Mouse (Mus musculus): ENCODE data around the gene Pdxp. TPM values are rescaled to one million over a fixed set of nuclear protein-coding genes. Genes with fewer than 3 reads are reported as not detected.

Gene Pdxp
- polyA plus RNA-seq (2012; rRNA removed): 3.5 and 4.2 TPM in 2 replicates

DNA sequence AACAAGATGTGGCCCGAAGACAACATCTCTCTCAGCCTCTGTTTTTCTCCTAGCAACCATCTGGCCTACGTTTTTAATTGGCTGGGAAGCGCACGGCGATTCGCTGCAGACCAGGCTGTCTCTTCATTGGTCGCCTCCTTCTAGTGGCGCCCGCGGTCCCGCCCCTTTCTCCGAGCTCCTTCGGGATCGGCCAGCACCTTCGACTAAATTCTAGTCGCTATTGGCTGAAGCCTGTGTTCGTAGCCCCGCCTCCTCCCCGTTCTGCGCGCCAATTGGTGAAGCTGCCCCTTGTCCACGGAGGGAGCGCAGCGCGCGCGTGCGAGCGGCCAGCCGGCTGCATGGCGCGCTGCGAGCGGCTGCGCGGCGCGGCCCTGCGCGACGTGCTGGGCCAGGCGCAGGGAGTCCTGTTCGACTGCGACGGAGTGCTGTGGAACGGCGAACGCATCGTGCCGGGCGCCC lies at the start of gene Pdxp:
Pdxp (plus strand) TSS at position 288 of the 459 bp plus-strand sequence.
- Histone ChIP-seq H3K4me3 (replicated peaks; ENCODE audit: extremely low read depth, low read depth, low read length) (peak within 1 kb of the TSS; percentile 36), H3K4me1 (ENCODE audit: control insufficient read depth, insufficient read depth, low read length) (no peaks in the 10 kb centered on the region; the same call in 1 of the 2 replicates)
- DNase-seq: peak; percentile 74
- WGBS: under 1% methylated on average over 51 of the region's 51 CpGs
- TF ChIP-seq POLR2A (IDR thresholded peaks at IDR 0.05; ENCODE audit: borderline replicate concordance, extremely low read depth, low read depth, low read length) (peak; percentile 23; the same call in 1 of the 2 replicates), CTCF (IDR thresholded peaks at IDR 0.05; ENCODE audit: insufficient read depth, low read length) (no peak)

GRCm38 (mm10) chr15:78868398-78868797 lies 45.3 kb upstream of the Pdxp start:
- peak; percentile 55 for DNase-seq
- WGBS: 13% methylated on average over 9 of the region's 9 CpGs
- H3K4me1 ChIP-seq (ENCODE audit: control insufficient read depth, insufficient read depth, low read length): peaks cover 13% of the 10 kb centered on the region
- no peak overlapping the region for H3K4me3 ChIP-seq (replicated peaks; ENCODE audit: extremely low read depth, low read depth, low read length)
- TF ChIP-seq CTCF (IDR thresholded peaks at IDR 0.05; ENCODE audit: insufficient read depth, low read length) (no peak), POLR2A (IDR thresholded peaks at IDR 0.05; ENCODE audit: borderline replicate concordance, extremely low read depth, low read depth, low read length) (no peak)

DNA sequence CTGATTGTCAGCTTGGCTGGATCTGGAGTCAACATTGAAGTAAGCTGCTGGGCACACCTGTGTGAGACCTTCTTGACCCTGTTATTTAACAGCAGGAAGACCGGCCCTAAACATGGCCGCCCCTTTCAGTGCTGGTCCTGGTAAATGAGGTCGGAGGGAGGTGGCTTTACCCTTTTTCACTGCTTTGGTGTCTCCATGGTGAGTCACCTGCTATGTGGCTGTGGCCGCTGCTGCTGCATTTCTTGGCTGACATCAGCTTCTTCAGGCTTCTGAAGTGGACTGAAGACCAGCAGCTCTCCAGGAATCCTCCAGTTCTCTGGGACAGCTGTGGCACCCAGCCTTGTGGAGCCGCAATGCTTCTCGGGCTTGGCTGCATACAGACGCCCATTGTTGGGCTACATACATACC lies 44.9 kb upstream of the Pdxp start:
- H3K4me3 ChIP-seq (replicated peaks; ENCODE audit: extremely low read depth, low read depth, low read length): no peak overlapping the region
- H3K4me1 ChIP-seq (ENCODE audit: control insufficient read depth, insufficient read depth, low read length): peaks cover 13% of the 10 kb centered on the region
- TF ChIP-seq CTCF (IDR thresholded peaks at IDR 0.05; ENCODE audit: insufficient read depth, low read length): no peak
- no peak for TF ChIP-seq POLR2A (IDR thresholded peaks at IDR 0.05; ENCODE audit: borderline replicate concordance, extremely low read depth, low read depth, low read length)
- no peak for DNase-seq
- WGBS: 37% methylated on average over 7 of the region's 7 CpGs

DNA sequence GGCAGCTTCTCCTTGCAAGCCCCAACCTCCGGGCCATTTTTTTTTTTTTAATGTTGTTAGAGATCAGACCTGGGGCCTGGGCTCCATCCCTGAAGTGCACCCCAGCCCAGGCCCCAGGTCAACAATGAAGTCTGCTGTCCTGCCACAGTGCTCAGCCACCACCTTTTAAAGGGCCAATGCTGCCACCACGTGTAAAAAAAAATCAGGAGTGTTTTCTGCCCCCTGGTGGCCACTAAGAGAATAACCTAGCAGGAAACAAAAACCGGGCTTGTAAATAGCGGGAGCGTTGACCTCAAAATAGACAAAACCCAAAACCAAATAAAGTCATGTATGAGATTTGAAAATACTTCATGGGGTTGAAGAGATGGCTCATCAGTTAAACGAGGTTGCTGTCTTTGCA lies 43.9 kb upstream of the Pdxp start:
- peaks cover 13% of the 10 kb centered on the region for H3K4me1 ChIP-seq (ENCODE audit: control insufficient read depth, insufficient read depth, low read length)
- WGBS: 13% methylated on average over 6 of the region's 6 CpGs
- no peak for TF ChIP-seq POLR2A (IDR thresholded peaks at IDR 0.05; ENCODE audit: borderline replicate concordance, extremely low read depth, low read depth, low read length)
- peak; percentile 44 for TF ChIP-seq CTCF (IDR thresholded peaks at IDR 0.05; ENCODE audit: insufficient read depth, low read length)
- DNase-seq: no peak
- no peak overlapping the region for H3K4me3 ChIP-seq (replicated peaks; ENCODE audit: extremely low read depth, low read depth, low read length)

DNA sequence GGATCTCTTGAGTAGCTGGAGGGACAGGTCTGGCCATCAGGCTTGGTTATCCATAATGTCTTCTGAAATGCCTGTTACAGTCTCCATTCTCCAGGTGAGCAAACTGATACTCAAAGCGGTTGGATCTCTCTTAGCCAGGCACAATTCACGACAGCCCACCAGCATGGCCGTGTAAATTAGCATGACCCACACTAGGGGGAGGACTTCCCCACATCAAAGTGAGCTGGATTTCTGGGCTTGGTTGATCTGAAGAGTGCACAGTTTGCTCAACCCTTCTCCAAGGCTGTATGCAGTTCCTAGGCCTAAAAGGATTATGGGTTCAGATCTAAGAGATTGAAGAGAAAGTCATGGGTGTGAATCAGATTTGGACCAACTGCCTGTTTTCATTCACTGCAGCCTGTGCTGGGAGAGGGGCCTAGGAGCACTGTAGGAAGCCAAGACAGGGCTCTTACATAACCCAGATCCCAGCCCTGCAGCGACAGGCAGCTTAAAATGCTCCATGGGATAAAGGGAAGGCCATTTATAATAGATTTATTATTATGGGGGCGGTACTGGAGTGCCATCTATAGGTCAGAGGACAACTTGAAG lies 41.6 kb upstream of the Pdxp start:
- Histone ChIP-seq H3K4me1 (ENCODE audit: control insufficient read depth, insufficient read depth, low read length) (peaks cover 13% of the 10 kb centered on the region), H3K4me3 (replicated peaks; ENCODE audit: extremely low read depth, low read depth, low read length) (no peak overlapping the region)
- 54% methylated on average over 5 of the region's 5 CpGs for WGBS
- TF ChIP-seq POLR2A (IDR thresholded peaks at IDR 0.05; ENCODE audit: borderline replicate concordance, extremely low read depth, low read depth, low read length) (no peak), CTCF (IDR thresholded peaks at IDR 0.05; ENCODE audit: insufficient read depth, low read length) (no peak)
- DNase-seq: no peak

- peaks cover 4% of the 10 kb centered on the region for H3K4me1 ChIP-seq (ENCODE audit: control insufficient read depth, insufficient read depth, low read length)
- no peak for DNase-seq
- no peak overlapping the region for H3K4me3 ChIP-seq (replicated peaks; ENCODE audit: extremely low read depth, low read depth, low read length)
- WGBS: 51% methylated on average over 13 of the region's 13 CpGs
- no peak for TF ChIP-seq POLR2A (IDR thresholded peaks at IDR 0.05; ENCODE audit: borderline replicate concordance, extremely low read depth, low read depth, low read length)
- no peak for TF ChIP-seq CTCF (IDR thresholded peaks at IDR 0.05; ENCODE audit: insufficient read depth, low read length)
Observed at GRCm38 (mm10) chr15:78873803-78874435, 39.8 kb upstream of the Pdxp start.

DNA sequence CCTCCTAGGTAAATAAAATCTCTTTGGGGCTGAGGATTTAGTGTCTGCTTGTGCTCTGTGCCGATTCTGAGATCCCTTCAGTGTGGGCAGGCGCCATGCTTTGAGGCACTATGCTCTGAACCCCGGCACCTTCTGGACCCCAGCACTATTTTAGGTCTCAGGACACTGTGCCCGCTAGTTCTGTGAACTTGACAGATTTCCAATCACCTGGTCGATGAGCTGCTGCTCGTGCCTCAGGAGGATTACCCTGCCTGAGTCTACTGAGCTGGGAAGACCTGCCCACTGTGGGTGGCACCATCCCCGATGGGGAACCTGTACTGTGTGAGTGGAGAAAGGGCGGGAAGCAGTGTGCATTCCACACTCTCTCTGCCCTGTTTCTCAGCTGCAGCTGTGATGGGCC lies 38.7 kb upstream of the Pdxp start:
- WGBS: 72% methylated on average over 8 of the region's 8 CpGs
- no peak overlapping the region for H3K4me3 ChIP-seq (replicated peaks; ENCODE audit: extremely low read depth, low read depth, low read length)
- peaks cover 7% of the 10 kb centered on the region for H3K4me1 ChIP-seq (ENCODE audit: control insufficient read depth, insufficient read depth, low read length)

DNA sequence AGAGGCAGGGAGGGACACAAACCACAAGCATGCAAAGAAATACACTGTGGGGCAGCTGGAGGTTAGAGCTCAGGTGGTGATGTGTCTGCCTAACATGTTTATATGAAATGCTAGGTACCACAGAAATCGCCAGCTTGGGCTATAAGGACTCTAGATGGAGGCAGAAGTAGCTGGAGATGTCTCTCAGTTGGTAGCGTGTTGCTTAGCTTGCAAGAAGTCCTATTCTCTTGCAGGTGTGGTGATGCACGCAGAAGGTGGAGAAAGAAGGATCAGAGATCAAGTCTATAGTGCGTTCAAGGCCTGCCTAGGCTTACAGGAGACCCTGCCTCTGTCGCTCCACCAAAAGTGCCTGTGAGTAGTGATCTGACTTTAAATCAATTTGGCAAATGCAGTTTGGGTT lies 38.2 kb upstream of the Pdxp start:
- H3K4me3 ChIP-seq (replicated peaks; ENCODE audit: extremely low read depth, low read depth, low read length): no peak overlapping the region
- TF ChIP-seq POLR2A (IDR thresholded peaks at IDR 0.05; ENCODE audit: borderline replicate concordance, extremely low read depth, low read depth, low read length) (no peak), CTCF (IDR thresholded peaks at IDR 0.05; ENCODE audit: insufficient read depth, low read length) (no peak)
- DNase-seq: no peak
- H3K4me1 ChIP-seq (ENCODE audit: control insufficient read depth, insufficient read depth, low read length): peaks cover 7% of the 10 kb centered on the region
- WGBS: 79% methylated on average over 5 of the region's 5 CpGs

More for the DNA sequence above, 38.7 kb upstream of the Pdxp start:
- no peak for TF ChIP-seq CTCF (IDR thresholded peaks at IDR 0.05; ENCODE audit: insufficient read depth, low read length)
- TF ChIP-seq POLR2A (IDR thresholded peaks at IDR 0.05; ENCODE audit: borderline replicate concordance, extremely low read depth, low read depth, low read length): no peak
- no peak for DNase-seq

- WGBS: 2% methylated on average over 17 of the region's 17 CpGs
- 0 out of 2 replicates have a peak, but pooled peaks have one; percentile 17 for TF ChIP-seq POLR2A (IDR thresholded peaks at IDR 0.05; ENCODE audit: borderline replicate concordance, extremely low read depth, low read depth, low read length)
- peak; percentile 68 for TF ChIP-seq CTCF (IDR thresholded peaks at IDR 0.05; ENCODE audit: insufficient read depth, low read length)
- Histone ChIP-seq H3K4me1 (ENCODE audit: control insufficient read depth, insufficient read depth, low read length) (peaks cover 7% of the 10 kb centered on the region), H3K4me3 (replicated peaks; ENCODE audit: extremely low read depth, low read depth, low read length) (peak overlapping the region; percentile 51)
- DNase-seq: peak; percentile 84
Observed at GRCm38 (mm10) chr15:78876258-78876696, 37.4 kb upstream of the Pdxp start.
